Mouse (Mus musculus) left cerebral cortex, postnatal 4 days (tissue): ENCODE data around the gene Rab17. TPM values are rescaled to one million over a fixed set of nuclear protein-coding genes. Genes with fewer than 3 reads are reported as not detected.

Experiments
- DNase-seq: peaks from one replicate; pipeline ENCODE4 v3.0.0-alpha.2; 2022
- intact Hi-C: fragments of 180-260 bp; cut with DNase I; formaldehyde crosslinking; loops from one replicate; pipeline ENCODE4 v1.15.1; 2025
- total RNA-seq, 2 experiments: library from RNA; stranded (reverse); gene quantifications; 2 replicates each; pipeline ENCODE4 v1.2.3; 2021

Gene Rab17
- total RNA-seq, 2 experiments from 2014 or later = not detected

- no peak for DNase-seq
- intact Hi-C loops = no loop called here
Observed at GRCm38 (mm10) chr1:90997136-90997535, 27.7 kb upstream of the Rab17 start.

GRCm38 (mm10) chr1:90995916-90996315 lies 26.5 kb upstream of the Rab17 start:
- no peak for DNase-seq
- intact Hi-C loops = no loop called here

DNA sequence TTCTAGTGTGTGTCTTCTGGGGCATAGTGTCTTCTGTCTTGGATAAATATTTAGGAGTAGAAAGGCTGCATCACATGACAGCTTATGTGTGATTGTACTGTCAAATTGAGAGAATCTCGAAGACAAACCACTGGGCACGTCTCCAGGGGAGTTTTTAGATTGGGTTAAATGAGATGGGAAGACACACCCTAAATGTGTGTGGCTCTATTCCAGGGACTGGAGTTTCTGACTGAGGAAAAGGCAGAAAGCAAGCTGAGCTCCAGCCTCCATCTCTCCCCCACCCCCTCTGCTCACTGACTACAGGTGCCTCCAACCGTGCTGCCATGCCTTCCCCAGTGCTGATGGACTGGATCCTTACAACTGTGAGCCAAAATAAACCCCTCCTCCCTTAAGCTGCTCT lies 11.9 kb upstream of the Rab17 start:
- no peak for DNase-seq
- intact Hi-C loops = no loop called here

- no peak for DNase-seq
- intact Hi-C loops = no loop called here
Observed at GRCm38 (mm10) chr1:90980638-90981330, 11.3 kb upstream of the Rab17 start.

GRCm38 (mm10) chr1:90975960-90976359 lies 6.5 kb upstream of the Rab17 start:
- intact Hi-C loops = loop anchor here (10.0 kb wide), 1 partner anchor 269 kb away; no protein-coding TSS in a partner anchor

DNA sequence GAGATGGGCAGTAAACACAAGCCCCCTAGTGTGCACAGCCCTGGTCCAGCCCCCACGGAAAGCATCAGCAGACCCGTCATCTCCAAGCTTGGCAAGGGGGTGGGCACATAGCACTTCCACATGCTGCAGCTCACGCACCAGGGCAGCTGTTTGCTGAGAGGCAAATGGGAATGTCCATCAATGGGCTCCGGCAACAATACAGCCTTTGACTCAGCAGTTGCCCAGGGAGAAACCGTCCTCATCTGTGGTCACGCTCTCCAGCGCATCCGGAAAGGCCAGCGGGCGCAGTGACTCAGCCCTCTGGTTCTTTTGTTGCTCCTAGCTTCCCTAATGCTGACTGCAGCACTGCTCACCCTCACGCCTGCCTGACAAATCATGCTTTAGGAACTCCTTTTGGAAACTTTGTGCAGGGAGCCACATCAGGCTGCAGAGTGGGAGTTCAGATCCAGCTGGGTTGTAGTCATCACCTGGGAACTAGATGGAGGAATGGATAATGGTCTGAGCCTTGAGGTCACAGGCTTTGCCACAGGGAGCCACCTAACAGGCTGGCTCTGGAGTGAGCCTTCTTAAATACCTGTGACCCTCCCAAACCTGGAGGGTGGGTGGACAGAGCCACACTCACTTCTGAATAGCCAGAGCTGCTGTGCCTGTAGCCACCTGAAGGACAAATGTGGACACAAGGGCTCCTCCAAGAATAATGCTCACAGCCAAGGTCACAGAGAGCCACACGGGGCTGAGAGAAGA lies 5.6 kb upstream of the Rab17 start:
- intact Hi-C loops = loop anchor here (5.0 to 10.0 kb wide), 2 partner anchors 127 to 270 kb away; no protein-coding TSS in a partner anchor
- peak; percentile 49 for DNase-seq

More at GRCm38 (mm10) chr1:90975960-90976359, 6.5 kb upstream of the Rab17 start:
- no peak for DNase-seq

DNA sequence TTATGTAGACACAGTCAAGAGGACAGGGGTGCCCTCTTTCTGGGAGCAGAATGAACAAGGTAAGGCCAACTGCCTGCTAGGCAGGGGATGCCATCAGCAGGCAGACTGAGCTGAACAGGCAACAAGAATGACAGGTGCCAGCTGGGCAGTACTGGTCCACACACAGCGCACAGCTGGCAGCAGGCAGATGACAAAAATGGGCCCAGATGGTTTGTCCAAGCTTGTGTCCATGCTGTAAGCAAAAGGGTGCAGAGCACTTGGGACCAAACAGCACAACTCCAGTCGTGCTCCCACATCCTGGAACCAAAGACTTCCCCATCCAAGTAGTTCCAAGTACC lies 4.1 kb upstream of the Rab17 start:
- no peak for DNase-seq
- intact Hi-C loops = loop anchor here (5.0 to 10.0 kb wide), 2 partner anchors 129 to 271 kb away; no protein-coding TSS in a partner anchor

DNA sequence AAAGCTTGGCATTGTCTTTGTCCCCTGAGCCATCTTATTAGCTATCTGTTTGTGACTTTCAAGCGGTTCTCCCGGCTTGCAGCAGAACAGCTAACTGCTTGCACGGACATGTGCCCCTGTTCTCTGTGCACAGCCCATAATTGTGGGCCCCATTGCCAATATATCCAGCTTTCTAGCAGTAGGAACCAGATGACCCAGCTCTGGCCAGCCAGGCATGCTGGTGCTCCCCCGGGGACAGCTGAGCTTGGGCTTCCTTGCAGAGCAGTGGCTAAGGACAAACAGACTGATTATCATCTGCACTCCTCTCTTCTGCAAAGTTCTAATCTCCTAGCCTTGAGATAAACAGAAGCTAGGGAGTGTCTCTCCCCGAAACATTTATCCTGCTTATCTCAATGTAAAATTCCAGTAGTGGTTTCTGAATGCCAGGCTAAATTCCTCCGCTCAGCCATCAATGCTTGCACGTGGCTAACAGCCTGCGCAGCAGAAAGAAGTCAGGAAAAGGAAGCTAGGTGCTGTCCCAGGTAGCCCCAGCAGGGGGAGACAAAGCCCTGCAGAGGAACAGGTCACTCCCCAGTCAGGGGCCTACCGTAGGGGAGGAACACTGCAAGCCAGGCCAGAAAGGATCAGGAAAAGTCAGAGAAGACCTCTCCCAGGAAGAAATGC lies 3.6 kb upstream of the Rab17 start:
- intact Hi-C loops = loop anchor here (5.0 to 10.0 kb wide), 2 partner anchors 129 to 272 kb away; no protein-coding TSS in a partner anchor

DNA sequence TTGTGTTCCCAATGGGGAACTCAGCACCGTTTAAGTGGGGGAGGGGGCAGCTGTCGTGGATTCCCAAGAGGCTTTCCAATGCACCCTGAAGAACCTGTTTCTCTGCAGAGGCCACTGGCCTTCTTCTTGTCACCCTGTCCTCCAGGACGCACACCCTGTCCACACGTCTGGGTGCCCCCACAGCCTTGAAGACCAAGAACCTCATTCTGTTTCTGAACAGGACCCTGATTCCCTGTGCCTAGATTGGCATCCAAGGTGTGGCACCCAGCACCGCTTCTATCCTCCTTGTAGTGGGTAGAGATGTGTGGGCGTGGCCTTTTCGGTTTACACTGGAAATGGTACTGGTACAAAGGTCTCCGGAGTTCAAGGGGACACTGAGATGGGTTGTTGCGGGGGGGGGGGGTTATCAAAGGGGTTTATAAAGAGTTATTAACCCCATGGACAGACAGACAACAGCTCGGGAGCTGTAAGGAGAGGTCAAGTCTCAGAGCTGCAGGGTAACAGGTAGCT lies 475 bp upstream of the Rab17 start:
- intact Hi-C loops = loop anchor here (5.0 to 10.0 kb wide), 2 partner anchors 132 to 275 kb away; no protein-coding TSS in a partner anchor
- DNase-seq = no peak

More for the DNA sequence above, 3.6 kb upstream of the Rab17 start:
- peak; percentile 95 for DNase-seq

DNA sequence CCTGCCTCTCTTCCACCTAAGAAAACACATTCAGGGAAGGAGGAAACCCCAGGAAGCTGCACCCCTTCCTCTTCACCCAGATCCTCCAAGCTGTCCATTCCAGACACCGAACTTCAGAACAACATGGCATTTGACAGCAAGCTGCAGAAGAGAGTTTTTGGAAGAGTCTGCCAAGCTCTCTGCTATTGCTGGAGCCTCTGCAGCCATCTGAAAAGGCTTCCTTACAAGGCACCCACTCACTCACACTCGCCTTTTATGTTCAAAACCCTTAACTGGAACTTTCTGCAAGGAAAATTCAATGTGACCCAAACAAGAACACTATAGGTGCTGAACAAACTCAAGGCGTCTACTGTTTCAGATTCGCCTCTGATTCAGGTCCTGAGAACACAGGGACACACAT lies 812 bp downstream of the Rab17 start:
- intact Hi-C loops = no loop called here

DNA sequence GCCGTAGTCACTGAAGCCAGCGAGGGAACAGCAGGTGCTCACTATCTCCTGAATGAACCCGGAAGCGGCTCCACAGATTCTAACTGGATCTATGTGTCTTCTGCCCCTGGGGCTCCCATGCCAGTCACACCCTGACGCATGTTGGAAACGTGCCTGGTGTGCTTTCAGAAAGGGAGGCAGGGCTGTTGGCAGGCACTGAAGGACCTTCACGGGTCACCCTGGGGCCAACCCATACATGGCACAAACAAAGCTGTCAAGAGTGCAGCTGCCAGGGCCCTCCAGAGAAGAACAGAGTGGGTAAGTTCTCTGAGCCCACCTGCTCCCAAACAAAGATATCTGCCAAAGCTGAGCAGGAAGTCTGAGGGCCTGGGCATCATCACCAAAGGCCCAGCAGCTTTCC lies 1.9 kb downstream of the Rab17 start:
- intact Hi-C loops = no loop called here
- peak; percentile 78 for DNase-seq

More for the DNA sequence above, 812 bp downstream of the Rab17 start:
- no peak for DNase-seq

GRCm38 (mm10) chr1:90962994-90963393 lies 6.5 kb downstream of the Rab17 start:
- intact Hi-C loops = no loop called here
- DNase-seq = no peak

DNA sequence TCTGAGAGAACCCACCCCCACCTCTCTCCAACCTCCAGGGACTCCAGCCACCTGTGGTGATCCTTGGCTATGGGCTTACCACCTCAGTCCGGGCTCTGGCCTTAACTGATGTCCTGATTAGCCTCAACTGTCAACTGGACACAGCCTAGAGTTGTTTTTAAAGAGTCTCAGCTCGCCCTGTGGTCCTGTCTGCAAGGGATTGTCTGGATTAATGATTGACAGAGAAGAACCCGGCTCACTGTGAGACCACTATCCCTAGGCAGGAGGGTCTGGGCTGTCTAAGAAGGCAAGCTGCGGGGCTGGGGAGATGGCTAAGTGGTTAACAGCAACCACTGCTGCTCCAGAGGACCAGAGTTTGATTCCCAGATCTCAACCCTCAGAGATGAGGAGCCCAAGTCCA lies 6.9 kb downstream of the Rab17 start:
- no peak for DNase-seq
- intact Hi-C loops = no loop called here

DNA sequence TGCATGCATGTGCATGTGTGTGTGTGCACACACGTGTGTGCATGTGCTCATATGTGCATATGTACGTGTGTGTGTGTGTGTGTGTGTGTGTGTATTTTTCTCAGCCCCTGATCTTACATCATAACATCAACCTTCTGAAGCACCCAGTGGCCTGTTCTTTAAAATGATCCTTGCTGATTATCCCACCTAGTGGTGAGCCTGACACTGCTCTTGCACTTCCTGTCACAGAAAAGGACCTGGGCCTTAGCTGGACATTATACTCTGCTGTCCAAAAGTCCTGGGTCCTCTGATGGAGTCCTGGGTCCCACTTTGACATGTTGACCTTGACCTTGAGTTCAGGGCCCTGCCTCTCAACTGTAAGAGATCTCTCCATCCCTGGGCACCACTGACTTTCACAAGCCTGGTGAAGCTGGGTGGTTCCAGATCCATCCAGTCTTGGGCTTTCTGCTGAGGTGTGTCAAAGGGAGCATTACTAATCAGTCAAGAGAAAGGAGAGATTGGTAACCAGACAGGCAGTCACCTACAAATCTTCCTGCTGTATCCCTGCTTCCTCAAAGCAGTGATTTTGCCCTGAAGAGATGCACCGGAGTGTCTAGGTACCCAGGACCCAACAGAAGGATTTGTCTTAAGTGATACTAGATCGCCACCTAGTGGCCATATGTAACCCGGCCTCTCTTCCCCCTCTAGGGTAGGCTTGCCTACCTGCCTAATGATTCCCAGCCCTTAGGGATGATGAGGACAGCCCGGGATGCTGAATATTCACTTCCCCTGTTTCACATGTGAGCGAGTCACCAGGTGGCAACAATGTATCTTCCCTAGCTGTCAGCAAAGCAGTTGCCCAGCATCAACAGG lies 13.0 kb downstream of the Rab17 start:
- intact Hi-C loops = loop anchor here (5.0 to 10.0 kb wide), 2 partner anchors 112 to 304 kb away; partner anchors contain the start of gene Col6a3
- peak; percentile 70 for DNase-seq

- intact Hi-C loops = loop anchor here (10.0 kb wide), 1 partner anchor 109 kb away; the partner anchor contains the start of gene Col6a3
- peak; percentile 69 for DNase-seq
Observed at GRCm38 (mm10) chr1:90953688-90954087, 15.8 kb downstream of the Rab17 start.

GRCm38 (mm10) chr1:90952808-90953207 lies 16.7 kb downstream of the Rab17 start, which contains the start of gene Prlh:
Gene Prlh, plus strand, starts transcription at chr1:90953108.
- no peak for DNase-seq
- intact Hi-C loops = loop anchor here (10.0 kb wide), 1 partner anchor 108 kb away; the partner anchor contains the start of gene Col6a3

DNA sequence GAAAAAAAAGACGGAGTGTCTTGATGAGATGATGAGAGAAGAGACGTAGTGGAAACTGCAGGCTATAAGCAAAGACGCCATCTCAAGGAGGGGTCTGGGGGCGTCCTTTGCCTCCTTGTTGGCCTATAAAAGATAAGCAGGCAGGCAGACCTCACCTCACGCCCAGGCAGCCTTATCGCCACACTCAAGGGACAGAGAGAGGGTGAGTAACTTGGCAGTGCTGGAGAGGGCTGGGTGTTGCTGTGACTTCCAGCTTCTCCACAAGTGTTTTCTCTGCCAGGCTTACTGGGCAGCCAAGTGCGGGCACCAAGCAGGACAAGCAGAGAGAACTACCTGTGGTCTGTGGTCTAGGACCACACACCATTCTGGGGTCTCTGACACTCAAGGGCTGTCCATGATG lies 17.8 kb downstream of the Rab17 start:
- no peak for DNase-seq
- intact Hi-C loops = loop anchor here (10.0 kb wide), 1 partner anchor 107 kb away; the partner anchor contains the start of gene Col6a3

DNA sequence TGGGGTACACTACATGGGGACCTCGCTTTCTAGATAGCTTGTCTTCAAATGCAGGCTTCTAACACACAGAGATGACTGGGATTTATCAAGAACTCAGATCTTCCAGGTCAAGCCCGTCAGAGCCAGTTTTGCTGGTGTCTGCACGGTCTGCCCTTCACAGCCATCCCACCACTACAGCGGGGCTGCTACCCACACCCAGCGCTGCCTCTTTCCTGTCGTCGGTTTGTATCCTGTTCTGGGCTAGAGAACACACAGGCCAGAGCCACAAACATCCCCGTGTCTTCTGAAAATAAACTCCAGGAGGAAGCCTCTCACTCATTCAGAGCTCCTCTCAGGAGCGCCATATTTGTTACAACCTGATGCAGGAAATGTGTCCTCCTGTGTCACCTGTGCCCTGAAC lies 20.2 kb downstream of the Rab17 start:
- intact Hi-C loops = no loop called here
- no peak for DNase-seq

DNA sequence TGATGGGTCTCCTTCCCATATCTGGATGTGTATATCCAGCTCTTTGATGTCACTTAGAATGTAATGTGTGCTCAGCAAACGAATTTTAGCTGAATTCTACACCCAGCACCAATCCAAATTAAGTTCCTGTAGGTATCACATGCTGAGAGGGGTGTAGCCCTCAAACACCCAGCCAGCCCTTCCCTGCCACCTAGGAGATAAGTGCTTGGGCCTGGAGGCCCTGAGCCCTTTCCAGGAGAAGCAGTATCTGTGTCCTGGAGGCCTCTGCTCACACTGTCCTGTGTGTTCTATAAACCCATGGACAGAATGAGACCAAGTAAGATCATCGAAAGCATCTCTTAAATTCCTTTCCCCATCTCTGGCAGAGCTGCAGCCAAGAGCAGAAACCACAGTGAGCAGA lies 22.2 kb downstream of the Rab17 start:
- intact Hi-C loops = no loop called here
- DNase-seq = no peak

- intact Hi-C loops = no loop called here
- DNase-seq = no peak
Observed at GRCm38 (mm10) chr1:90945171-90945570, 24.3 kb downstream of the Rab17 start.
